Mouse (Mus musculus) 3134 (cell line): Measurements from ENCODE around the gene Rsad1.

Experiments used
- DNase-seq: peaks from one replicate; pipeline ENCODE4 v3.0.0-alpha.2; 2011; ENCODE audit warnings: low spot score; ENCODE audit not compliant: insufficient read length; ENCODE audit errors: extremely low read depth

Rsad1 gene

DNA sequence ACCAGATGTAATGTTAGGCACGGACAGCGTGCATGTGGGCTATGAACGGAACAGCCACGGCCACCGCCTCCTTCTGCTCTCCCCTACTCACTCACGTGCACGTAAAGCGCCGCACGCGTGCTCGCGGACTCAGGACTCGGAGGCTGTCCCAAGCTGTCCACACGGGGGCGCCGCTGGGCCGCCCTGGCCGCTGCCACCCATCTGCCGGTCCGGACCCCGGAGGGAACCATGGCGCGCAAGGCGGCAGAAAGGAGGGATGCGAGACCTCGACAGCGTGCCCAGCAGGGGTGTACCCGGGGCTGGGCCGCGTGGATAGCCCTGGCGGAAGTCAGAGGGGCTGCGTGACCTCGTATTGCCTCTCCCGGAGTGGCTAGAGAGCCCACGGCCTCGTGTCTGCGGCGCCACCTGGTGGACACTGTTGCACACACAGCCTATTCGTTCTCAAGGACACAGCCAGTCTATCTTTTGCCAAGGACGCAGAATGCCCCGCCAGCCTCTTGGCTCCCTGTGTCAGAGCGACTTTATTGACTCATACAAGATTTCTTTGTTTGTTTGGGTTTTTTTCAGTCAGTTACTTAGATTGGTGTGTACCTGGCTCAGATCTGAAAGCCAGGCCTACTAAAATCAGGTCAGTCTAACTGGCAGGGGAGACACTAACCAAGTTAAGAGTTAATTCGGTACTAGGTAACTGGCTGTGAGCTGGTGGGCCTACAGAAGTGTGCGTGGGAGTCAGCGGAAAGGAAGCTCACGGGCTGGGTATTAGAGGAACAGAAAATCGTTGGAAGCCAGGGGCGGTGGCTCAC is at the start of gene Rsad1:
TSS of gene Rsad1 (minus strand) at position 368 of the 803 bp plus-strand sequence.
- DNase-seq: peak; percentile 97

DNA sequence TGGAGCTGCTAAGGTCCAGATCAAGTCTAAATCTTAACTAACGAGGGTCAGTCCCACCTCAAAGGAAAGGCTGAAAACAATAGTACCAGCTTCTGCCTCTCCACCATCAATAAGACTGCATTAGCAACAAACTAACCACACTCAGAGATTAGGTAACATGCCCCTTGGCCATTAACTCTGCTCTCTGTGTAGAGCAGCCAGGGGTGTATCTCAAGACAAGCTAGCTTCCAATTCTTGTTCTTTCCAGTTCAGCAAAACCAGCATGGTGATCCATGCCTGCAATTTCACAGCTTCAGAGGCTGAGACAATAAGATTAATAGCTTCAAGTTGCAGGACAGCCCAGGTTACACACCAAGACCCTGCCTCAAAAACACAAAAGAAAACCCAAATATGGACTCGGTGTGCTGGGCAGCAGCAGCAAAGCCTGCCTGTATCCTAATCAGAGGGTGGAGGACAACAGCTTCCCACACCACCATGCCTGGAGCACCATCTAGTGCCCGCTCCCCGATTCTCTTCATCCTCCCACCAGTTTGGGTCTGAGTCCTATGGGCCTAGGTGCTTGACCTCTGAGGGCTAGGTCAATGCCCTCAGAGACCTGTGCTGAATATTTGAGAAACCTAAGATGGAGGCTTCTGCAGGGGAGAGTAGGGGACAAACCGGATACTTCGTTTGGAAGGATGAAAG is 49.5 kb upstream of the Rsad1 start:
- no peak for DNase-seq

DNA sequence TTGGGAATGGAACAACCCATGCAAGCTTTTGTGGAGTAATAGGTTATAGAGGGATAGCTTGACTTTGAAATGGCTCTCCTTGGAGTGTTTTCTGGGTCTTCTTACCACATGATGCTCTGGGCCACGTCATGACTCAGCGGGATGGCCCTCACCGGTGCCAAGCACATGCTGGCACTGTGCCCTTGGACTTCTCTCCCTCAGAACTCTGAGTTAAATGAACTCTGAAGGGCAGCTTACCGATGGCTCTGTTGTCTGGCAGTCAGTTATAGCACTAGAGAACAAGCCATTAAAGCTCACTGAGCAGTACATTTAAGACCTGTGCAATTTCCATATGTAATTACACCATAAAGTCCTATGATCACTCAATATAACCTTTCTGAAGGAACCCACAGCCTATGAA is 48.3 kb upstream of the Rsad1 start:
- DNase-seq: peak; percentile 80

DNA sequence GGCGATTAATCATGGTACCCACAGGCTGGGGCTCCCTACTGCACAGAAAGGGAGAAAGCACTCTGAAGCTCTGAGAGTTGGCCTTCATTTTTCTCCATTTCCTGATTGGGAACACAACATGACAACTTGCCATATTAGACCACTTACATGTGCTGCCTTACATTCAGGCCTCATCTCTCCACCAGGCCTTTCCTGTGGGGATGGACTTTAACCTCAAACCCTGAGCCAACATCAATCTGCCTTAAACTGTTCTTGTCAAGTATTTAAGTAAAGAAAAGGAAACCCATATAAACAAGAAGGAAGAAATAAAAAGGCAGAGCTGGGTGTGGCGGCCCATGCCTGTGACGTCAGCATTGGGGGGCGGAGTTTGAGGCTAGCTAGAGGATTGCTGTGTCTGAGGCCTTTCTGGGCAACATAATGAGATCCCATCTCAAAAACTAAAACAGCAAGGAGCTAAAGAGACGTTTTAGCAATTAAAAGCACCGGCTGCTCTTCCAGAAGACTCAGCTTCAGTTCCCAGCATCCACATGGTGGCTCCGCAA is 47.3 kb upstream of the Rsad1 start:
- peak; percentile 22 for DNase-seq

DNA sequence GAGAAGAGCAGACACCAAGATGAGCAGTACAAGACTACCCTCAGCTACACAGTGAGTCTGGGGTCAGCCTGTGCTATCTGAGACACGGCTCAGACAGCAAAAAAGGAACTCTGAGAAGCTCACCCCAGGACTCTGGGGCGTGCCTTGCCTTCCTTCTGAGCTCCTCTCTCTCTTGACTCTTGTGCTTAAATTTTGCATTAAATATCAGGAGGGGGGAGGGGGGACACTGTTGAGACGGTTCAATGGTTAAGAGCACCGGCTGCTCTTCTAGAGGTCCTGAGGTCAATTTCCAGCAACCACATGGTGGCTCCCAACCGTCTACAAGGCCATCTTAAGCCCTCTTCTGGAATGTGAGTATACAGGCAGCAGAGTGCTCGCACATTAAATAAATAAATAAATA is 38.5 kb upstream of the Rsad1 start:
- DNase-seq: no peak

DNA sequence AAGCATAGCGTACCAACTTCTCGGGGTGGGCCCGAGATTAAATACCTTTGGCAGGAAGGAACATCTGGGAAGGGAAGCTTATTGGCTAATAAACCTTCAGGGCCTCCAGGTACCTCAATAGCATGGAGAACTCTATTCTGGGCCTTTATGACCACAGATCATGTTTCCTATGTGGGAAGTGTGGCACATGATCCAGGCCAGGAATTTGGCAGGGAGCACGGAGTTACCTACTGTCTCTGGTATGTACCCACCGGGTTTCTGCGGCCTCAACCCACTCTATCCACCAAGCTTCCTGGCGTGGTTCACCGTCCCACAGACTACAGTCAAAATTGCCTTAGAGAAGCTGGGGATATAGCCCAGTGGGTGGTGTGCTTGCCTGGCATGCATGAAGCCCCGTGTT is 36.0 kb upstream of the Rsad1 start:
- no peak for DNase-seq

DNA sequence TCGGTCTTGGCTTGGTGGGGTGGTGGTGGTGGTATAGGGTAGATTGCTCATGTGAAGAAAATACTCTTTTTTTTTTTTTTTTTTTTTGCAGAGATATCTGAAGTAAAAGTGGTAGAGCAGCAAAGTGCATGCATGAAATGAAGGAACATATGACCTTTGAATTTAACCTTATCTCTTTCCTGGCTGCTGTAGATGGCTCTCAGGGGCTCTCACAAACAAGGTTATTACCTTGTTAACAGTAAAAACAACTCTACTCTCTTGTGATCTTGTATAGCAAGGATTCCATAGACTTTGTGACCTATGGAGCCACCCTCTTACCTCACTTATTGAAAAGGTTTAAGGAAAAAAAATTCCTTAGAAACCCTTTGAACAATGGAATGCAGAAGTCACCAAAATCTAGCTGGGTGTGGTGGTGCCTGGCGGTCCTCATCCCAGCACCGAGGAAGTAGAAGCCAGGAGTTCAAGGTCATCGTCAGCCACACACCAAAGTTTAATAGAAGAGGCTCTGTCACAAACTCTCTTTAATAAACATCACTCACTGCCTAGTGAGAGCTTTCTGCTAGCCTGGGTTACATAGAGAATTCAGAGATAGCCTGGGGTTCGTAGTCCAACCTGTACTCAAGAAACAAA is 31.2 kb upstream of the Rsad1 start:
- DNase-seq: no peak

DNA sequence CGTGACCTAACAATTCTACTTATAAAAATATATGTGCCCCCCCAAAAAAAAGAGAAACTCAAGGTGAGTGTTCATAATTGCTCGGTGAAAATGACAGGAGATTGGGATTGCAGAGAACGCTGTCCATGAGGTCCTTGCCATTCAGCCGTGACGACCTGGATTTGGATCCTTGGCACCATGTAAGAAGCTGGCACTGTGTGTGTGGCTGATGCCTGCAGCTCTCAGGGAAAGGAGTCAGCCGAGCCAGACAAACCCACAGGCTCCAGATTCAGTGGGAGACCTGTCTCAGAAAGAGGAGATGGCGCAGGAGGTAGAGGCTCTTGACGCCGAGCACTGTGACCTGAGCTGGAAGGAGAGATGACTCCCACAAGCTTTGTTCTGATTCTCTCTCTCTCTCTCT is 27.3 kb upstream of the Rsad1 start:
- no peak for DNase-seq

DNA sequence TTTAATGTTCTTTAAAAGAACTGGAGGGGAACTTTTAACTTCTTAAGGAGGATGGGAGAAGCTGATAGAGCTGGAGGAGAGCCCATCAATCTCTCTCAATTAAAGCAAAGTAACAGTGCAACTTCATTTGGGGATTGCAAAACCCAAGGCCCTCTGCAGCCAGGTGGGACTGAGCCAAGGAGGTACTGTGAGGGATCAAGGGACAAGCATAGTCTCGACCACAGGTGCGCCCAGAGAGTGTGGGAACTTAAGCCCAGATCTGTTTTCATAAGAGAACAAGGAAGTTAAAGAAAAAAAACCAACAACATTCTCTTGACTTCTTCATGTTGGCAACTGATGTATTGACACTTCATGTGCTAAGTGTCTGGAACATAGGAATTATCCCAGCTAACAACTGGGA is 26.0 kb upstream of the Rsad1 start:
- no peak for DNase-seq

DNA sequence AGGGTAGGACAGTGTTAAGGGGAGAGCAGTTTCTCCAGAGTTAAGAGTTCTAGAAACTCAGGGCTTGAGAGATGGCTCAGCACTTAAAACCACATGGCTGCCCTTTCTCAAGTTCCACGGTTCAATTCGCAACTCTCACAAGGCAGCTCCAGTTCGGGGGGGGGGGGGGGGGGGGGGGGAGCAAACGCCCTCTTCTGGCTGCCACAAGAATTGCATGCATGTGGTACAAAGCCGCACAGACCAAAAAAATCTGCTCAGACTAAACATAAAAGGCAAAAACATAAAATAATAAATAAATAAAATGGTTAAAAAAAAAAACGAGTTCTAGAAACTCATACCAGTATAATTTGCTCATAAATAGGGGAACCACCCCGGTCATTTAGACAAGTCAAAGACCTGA is 25.5 kb upstream of the Rsad1 start:
- DNase-seq: no peak

DNA sequence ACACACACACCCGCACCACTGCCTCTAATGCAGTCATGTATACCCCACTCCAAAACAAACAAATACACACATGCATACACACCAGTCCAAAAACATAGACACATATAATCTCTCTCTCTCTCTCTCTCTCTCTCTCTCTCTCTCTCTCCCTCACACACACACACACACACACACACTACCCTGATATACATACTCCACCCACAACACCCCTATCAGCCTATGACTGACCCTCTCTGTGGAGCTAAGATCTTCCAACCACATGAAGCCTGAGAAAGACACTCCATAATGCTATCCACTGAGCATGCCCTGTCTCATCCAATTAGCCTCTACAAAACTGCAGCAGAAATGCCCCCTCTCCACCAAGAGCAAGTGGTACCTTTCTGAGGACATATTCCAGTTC is 22.8 kb upstream of the Rsad1 start:
- DNase-seq: no peak

DNA sequence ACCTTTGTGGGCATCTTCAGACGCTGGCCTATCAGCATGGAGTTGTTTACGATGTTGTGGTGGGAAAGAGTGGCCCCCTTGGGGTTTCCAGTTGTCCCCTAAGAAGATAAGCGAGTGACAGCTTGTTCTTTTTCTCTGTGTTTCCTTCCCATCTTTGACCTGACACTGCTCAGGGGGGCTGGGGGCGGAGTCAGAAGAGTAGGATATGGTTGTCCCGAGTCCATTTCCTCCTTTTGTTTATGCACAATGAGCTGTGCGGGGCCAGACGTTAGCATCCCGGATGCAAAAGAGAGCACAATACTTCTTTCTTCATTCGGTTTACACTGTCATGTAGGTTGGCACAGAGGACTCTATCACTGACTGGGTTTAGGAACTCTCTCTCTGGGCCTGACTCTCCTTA is 21.6 kb upstream of the Rsad1 start:
- no peak for DNase-seq

DNA sequence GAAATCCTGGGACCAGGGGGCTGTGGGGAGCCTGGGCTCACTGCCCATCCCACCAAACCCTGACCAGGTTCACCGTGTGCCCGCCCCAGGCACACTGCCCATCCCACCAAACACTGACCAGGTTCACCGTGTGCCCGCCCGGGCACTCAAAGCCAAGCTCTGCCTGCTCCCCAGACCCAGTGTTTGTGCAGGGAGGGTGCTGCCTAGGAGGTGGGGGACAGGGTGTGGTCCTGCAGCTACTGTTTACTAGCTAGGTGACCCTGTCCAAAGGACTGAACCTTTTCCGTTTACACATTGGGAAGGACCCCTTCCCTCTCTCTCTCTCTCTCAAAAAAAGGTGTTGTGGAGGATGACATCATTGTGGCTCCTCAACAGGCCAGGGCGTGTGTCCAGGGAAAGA is 18.3 kb upstream of the Rsad1 start:
- no peak for DNase-seq

DNA sequence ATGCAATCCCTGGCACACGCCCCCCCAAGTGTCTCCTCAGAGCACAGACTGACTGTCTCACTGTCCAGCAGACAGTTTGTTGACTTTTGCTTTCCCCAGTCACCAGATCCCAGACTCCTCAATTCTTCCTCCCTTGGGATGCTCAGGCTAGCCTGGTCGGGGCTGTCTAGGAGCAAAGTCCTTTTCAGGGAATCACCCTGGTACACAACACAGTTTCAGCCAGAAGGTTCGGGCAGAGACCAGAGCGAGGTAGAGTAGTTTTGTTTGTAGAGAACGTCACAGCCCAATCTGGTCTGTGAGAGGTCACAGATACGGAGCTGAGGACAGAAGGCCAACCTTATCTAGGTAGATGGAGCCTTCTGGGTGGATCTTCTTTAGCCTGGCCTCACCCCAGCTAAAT is 17.5 kb upstream of the Rsad1 start:
- no peak for DNase-seq

DNA sequence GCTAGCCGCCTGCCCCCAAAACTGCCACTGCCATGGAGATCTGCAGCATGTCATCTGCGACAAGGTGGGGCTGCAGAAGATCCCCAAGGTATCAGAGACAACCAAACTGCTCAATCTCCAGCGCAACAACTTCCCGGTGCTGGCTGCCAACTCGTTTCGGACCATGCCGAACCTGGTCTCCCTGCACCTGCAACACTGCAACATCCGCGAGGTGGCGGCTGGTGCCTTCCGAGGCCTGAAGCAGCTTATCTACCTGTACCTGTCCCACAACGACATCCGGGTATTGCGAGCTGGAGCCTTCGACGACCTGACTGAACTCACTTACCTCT is 16.1 kb upstream of the Rsad1 start:
- DNase-seq: no peak

DNA sequence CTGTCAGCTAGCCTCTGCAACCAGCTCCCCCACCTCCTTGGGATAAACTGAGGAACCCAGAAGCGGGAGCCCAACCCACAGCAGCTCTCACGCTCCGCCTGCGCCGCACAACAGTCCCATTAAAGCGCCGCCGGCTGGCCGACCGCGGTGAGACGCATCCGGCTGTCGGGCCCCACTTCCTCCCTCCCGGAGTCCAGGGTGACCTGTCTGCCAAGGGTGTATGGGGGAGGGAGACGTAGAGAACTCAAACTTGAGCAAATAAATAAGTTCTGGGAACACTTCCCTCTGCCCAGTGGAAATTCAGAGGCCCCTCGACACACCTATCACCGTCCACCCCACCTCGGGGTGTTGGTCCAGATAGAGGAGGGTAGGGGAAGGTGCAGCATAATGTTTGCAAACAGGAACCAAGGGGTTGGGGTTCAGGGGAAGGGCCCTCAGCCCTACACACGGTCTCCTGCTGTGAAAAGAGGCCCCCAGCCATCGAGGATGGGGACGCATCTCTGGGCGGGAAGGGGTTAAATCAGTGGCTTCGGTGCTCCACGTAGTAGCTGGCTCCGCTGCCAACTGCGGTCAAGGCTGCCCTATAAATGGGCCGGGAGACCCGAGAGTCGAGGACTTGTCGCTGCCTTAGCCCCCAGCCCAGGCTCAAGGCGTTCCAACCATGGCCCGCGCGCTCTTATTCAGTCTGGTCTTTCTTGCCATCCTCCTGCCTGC is 15.5 kb upstream of the Rsad1 start, which contains the start of gene Chad:
TSS of gene Chad (plus strand) at position 611 of the 714 bp plus-strand sequence.
- DNase-seq: peak; percentile 18

DNA sequence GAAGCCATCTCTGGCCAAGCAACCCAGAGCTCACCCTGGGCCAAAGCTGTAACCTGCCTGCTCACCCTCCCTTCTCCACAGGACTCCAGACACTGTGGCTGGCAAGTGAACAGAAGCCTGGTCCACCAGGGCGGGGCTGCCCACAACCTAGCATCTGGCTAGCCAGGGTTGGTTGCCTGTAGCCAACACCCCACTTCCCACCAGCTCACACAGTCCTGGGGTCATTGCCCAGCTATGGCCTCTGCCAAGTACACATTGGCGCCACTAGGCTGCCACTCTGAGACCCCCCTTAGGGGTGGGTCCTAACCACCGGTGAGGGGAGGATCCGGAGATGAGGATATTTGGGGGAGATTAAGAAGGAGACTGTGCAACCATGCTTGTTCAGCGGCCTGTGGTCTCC is 14.8 kb upstream of the Rsad1 start:
- DNase-seq: no peak

DNA sequence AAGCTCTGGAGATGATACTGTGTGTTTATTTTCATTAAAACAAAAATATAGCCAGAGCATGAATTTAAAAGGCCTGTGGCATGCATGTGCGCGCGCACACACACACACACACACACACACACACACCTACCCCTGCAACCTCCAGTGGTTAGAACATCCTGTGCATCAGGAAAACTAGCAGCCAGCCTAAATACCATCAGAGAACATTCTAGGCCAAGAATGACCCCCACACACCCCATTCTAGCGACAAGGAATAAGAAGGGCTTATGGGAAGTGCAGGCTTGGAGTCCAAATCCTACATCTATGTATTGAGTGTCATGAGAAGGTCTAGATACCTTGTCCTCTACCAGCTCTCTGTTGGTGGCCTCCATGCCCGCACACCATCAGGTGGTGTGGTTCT is 14.3 kb upstream of the Rsad1 start:
- DNase-seq: no peak

DNA sequence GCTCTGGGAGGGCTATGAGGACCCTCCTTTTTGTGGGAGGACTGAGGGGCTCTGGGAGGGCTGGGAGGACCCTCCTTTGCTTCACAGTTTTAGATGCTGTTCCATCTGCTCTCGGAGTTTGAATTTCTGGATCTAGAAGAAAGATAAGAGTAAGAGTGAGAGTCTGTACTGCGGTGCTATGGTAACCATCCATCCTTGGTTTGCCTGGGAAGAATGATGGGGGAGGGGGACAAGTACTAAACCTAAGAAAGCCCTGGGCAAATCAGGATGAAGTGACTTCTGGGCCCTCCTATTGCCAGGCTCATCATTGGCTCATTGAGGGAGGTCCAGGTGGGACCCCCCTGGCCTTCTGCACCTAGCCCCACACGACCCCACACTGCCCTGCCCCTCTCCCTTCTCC is 9.2 kb upstream of the Rsad1 start:
- DNase-seq: no peak

DNA sequence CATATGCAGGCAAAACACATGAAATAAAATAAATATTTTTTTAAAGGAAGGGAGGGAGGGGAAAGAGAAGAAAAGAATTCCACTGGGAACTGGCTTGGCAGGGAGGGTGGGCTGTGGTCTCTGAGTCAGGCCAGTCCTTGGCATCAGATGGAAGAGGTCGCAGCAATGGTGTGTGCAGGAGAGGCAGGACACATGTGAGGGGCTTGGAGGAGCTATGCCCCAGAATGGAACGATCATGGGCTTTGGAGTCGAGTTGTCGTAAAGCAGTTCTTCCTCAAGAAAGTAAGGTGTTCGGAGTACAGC is 1.3 kb upstream of the Rsad1 start:
- peak; percentile 78 for DNase-seq

DNA sequence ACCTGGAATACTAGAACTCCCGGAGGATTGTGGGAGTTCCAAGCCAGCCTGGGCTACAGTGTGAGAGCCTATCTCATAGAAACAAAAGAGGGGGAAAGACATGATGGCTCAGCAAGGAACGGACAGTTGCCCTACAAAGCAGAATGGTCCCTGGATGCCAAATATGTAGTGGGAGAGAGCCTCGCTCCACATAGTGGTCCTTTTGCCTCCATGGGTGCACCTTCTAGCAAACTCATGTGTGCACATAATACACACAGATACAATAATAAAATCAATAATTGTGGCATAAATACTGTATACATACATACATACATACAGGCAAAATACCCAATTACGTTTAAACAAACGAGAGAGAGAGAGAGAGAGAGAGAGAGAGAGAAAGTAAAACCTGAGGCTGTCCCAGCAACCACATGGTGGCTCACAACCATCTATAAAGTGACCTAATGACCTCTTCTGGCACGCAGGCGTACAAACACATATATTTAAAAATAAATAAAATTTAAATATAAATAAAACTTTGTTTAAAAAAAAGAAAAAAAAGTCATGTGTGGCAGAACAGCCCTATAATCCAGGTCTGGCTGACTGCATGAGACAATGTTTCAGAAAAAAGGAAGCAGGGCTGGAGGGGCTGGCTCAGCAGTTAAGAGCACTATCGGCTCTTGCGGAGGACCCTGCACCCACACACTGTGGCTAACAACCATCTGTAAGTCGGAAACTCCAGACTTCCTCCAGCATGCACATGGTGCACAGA is 811 bp upstream of the Rsad1 start:
- no peak for DNase-seq
